Mouse (Mus musculus): Measurements from ENCODE around the gene Syt6.
"Not testable (repeated sequence)": the region's sequence is repeated elsewhere in the genome, so short reads cannot be mapped to it uniquely, and the experiment has no call there.

Syt6 gene

GRCm38 (mm10) chr3:103601561-103601960 is 26.5 kb downstream of the Syt6 start:
- no peak for DNase-seq

- peak; percentile 70 for DNase-seq
Measured at GRCm38 (mm10) chr3:103606045-103606597, 31.1 kb downstream of the Syt6 start.

GRCm38 (mm10) chr3:103606660-103607595 is 31.9 kb downstream of the Syt6 start:
- peak; percentile 85 for DNase-seq

GRCm38 (mm10) chr3:103610231-103610630 is 35.2 kb downstream of the Syt6 start:
- DNase-seq = peak; percentile 63

GRCm38 (mm10) chr3:103612636-103613355 is 37.8 kb downstream of the Syt6 start:
- peak; percentile 96 for DNase-seq

- DNase-seq = peak; percentile 76
Measured at GRCm38 (mm10) chr3:103615621-103616020, 40.6 kb downstream of the Syt6 start.

- peak; percentile 59 for DNase-seq
Measured at GRCm38 (mm10) chr3:103616981-103617380, 42.0 kb downstream of the Syt6 start.

GRCm38 (mm10) chr3:103620101-103620500 is 45.1 kb downstream of the Syt6 start:
- peak; percentile 85 for DNase-seq

- DNase-seq = peak; percentile 78
Measured at GRCm38 (mm10) chr3:103623893-103624470, 49.0 kb downstream of the Syt6 start.

- DNase-seq = peak; percentile 89
Measured at GRCm38 (mm10) chr3:103624591-103625051, 49.6 kb downstream of the Syt6 start.

- no peak for DNase-seq
Measured at GRCm38 (mm10) chr3:103625169-103625568, 50.1 kb downstream of the Syt6 start.

- no peak for DNase-seq
Measured at GRCm38 (mm10) chr3:103626481-103626880, 51.5 kb downstream of the Syt6 start.

- peak; percentile 91 for DNase-seq
Measured at GRCm38 (mm10) chr3:103627661-103628060, 52.6 kb downstream of the Syt6 start.

GRCm38 (mm10) chr3:103633124-103633523 is 58.1 kb downstream of the Syt6 start:
- DNase-seq = no peak

- no peak for DNase-seq
Measured at GRCm38 (mm10) chr3:103633831-103634230, 58.8 kb downstream of the Syt6 start.

- no peak for DNase-seq
Measured at GRCm38 (mm10) chr3:103634256-103634655, 59.2 kb downstream of the Syt6 start.

- no peak for DNase-seq
Measured at GRCm38 (mm10) chr3:103637641-103638040, 62.6 kb downstream of the Syt6 start.

GRCm38 (mm10) chr3:103640226-103640803 is 65.3 kb downstream of the Syt6 start:
- no peak for DNase-seq

GRCm38 (mm10) chr3:103641301-103641700 is 66.3 kb downstream of the Syt6 start:
- no peak for DNase-seq

- not testable (repeated sequence) for DNase-seq
Measured at GRCm38 (mm10) chr3:103645968-103646367, 70.9 kb downstream of the Syt6 start, which contains the start of gene Atg4a-ps. Atg4a-ps (minus strand) TSS chr3:103646068.

- peak; percentile 95 for DNase-seq
Measured at GRCm38 (mm10) chr3:103647164-103647867, 72.3 kb downstream of the Syt6 start.

- peak; percentile 96 for DNase-seq
Measured at GRCm38 (mm10) chr3:103648486-103648885, 73.5 kb downstream of the Syt6 start.

All from heart, adult 11 months (tissue).